Mouse (Mus musculus): Measurements from ENCODE around the gene Lrrc38. TPM values are rescaled to one million over a fixed set of nuclear protein-coding genes. Genes with fewer than 3 reads are reported as not detected.
"Not testable (repeated sequence)": the region's sequence is repeated elsewhere in the genome, so short reads cannot be mapped to it uniquely, and the experiment has no call there.

The Lrrc38 gene
- polyA plus RNA-seq, 1 experiment from 2014 or later, result not detected

- H3K9me3 ChIP-seq, result no peaks in the 10 kb centered on the region
- no peak overlapping the region for H3K9ac ChIP-seq
- peak; percentile 31; the same call in 1 of the 2 replicates for ATAC-seq (ENCODE audit: low FRiP score)
- no peak overlapping the region for H3K27ac ChIP-seq
- H3K27me3 ChIP-seq, result no peaks in the 10 kb centered on the region
- H3K4me1 ChIP-seq, result peaks cover 13% of the 10 kb centered on the region
- 3% methylated on average over 10 of the region's 10 CpGs for whole genome bisulfite sequencing
- peak overlapping the region; percentile 52 for H3K4me2 ChIP-seq
- no peaks in the 10 kb centered on the region for H3K36me3 ChIP-seq (replicated peaks)
- peak overlapping the region; percentile 19 for H3K4me3 ChIP-seq (replicated peaks)
Measured at GRCm38 (mm10) chr4:143325625-143325941, 24.0 kb upstream of the Lrrc38 start.

DNA sequence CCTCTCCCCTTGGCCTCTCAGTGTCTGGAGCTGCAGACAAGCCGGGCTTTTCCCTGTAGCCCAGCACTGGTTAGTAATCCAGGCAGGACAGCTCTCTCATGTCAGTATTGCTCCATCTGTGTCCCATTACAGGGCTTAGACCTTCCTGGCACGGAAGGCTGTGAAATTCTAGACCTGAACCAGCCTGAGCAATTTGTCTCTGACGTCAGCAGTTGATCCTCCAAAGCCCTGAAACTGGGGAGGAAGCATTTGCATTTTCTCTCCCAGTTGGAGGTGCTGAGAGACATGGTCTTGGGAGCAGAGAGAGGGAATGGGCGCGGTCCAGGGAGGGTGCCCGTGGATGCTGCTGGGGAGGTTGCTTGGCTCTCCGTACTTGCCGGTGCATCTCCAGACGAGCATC, 19.0 kb upstream of the Lrrc38 start:
- Histone ChIP-seq H3K4me1 (peaks cover 4% of the 10 kb centered on the region; the same call in 1 of the 2 replicates), H3K27ac (no peak overlapping the region), H3K9ac (no peak overlapping the region), H3K9me3 (no peaks in the 10 kb centered on the region), H3K36me3 (replicated peaks) (no peaks in the 10 kb centered on the region), H3K27me3 (no peaks in the 10 kb centered on the region), H3K4me2 (no peak overlapping the region), H3K4me3 (replicated peaks) (no peak overlapping the region)
- WGBS, result 47% methylated on average over 9 of the region's 9 CpGs
- no peak for ATAC-seq (ENCODE audit: low FRiP score)

GRCm38 (mm10) chr4:143331787-143332186, 17.8 kb upstream of the Lrrc38 start:
- no peak overlapping the region for H3K4me2 ChIP-seq
- no peaks in the 10 kb centered on the region for H3K27me3 ChIP-seq
- ATAC-seq (ENCODE audit: low FRiP score), result no peak
- 96% methylated on average over 1 of the region's 1 CpGs for WGBS
- H3K4me1 ChIP-seq, result peaks cover 4% of the 10 kb centered on the region; the same call in 1 of the 2 replicates
- no peaks in the 10 kb centered on the region for H3K9me3 ChIP-seq
- no peaks in the 10 kb centered on the region for H3K36me3 ChIP-seq (replicated peaks)
- H3K9ac ChIP-seq, result no peak overlapping the region
- H3K4me3 ChIP-seq (replicated peaks), result no peak overlapping the region
- H3K27ac ChIP-seq, result no peak overlapping the region

DNA sequence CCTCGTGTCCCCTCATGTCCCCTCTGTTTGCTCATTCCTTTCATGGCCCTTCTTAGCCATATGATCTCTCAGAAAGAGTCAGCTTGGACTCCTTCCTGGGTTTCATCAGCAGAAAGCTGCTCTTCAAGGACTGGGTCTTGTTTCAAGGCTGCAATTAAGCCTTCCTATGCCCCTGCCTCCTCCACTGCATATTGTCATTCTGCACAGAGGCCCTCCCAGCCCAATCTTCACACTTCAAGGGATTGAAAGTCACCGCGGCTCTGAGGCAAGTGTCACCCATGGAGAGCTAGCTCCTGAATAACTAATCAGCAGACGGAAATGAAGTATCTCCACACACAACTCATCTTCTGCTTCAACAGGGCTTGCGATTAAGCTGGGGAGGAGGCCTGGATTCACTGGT, 15.4 kb upstream of the Lrrc38 start:
- Histone ChIP-seq H3K27ac (no peak overlapping the region), H3K4me2 (no peak overlapping the region), H3K4me3 (replicated peaks) (no peak overlapping the region), H3K9ac (no peak overlapping the region), H3K9me3 (no peaks in the 10 kb centered on the region), H3K4me1 (peaks cover 4% of the 10 kb centered on the region; the same call in 1 of the 2 replicates), H3K27me3 (no peaks in the 10 kb centered on the region), H3K36me3 (replicated peaks) (no peaks in the 10 kb centered on the region)
- WGBS, result 59% methylated on average over 5 of the region's 5 CpGs
- no peak for ATAC-seq (ENCODE audit: low FRiP score)

- Histone ChIP-seq H3K36me3 (replicated peaks) (no peaks in the 10 kb centered on the region), H3K4me1 (peaks cover 4% of the 10 kb centered on the region; the same call in 1 of the 2 replicates), H3K9me3 (no peaks in the 10 kb centered on the region), H3K27me3 (no peaks in the 10 kb centered on the region), H3K4me3 (replicated peaks) (no peak overlapping the region), H3K9ac (no peak overlapping the region), H3K4me2 (no peak overlapping the region), H3K27ac (no peak overlapping the region)
- ATAC-seq (ENCODE audit: low FRiP score), result no peak
- 92% methylated on average over 17 of the region's 17 CpGs for WGBS
Measured at GRCm38 (mm10) chr4:143334995-143335394, 14.6 kb upstream of the Lrrc38 start.

DNA sequence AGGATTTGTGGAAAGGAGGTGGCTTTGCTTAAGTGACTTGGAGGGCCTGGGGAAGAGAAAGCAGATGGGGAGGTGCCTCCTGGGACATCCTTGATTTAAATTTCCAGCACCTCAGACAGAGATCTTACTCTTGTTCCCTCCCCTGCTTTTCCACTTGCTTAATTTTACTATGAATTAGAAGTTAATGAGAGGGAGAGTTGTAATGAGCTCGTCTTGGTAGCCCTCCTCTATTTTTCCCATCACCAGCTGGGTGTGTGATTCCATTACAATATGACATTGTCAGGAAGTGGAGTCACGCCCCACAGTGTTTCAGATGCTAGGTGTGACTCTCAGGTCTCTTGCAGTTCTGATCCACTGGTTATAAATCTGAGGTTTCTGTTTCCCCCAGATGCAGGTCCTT, 13.5 kb upstream of the Lrrc38 start:
- no peaks in the 10 kb centered on the region for H3K27me3 ChIP-seq
- H3K36me3 ChIP-seq (replicated peaks), result no peaks in the 10 kb centered on the region
- H3K4me2 ChIP-seq, result no peak overlapping the region
- no peak overlapping the region for H3K4me3 ChIP-seq (replicated peaks)
- H3K9ac ChIP-seq, result no peak overlapping the region
- 48% methylated on average over 2 of the region's 2 CpGs for WGBS
- H3K27ac ChIP-seq, result no peak overlapping the region
- H3K9me3 ChIP-seq, result no peaks in the 10 kb centered on the region
- H3K4me1 ChIP-seq, result no peaks in the 10 kb centered on the region
- ATAC-seq (ENCODE audit: low FRiP score), result no peak

DNA sequence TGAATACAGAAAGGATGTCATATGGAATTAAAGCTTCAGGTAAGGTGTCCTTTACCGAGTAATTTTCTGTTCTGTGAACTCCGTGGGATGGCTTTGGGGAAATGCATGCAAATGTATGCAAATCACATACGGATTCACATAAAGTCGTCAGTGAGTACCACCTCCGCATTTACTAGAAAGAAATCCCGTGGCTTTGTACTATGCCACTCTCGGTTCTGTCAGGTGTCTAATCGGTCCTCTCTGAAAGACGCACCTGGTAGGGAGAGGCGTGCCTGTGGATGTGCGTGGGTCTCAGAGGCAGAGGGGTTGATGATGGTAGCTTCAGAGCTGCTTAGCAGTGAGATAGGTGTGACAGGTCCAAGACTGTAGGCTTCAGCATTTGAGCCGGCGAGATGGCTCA, 9.7 kb upstream of the Lrrc38 start:
- no peak overlapping the region for H3K4me3 ChIP-seq (replicated peaks)
- 81% methylated on average over 13 of the region's 13 CpGs for WGBS
- no peaks in the 10 kb centered on the region for H3K9me3 ChIP-seq
- H3K27ac ChIP-seq, result no peak overlapping the region
- H3K36me3 ChIP-seq (replicated peaks), result no peaks in the 10 kb centered on the region
- no peak overlapping the region for H3K4me2 ChIP-seq
- ATAC-seq (ENCODE audit: low FRiP score), result no peak
- H3K9ac ChIP-seq, result no peak overlapping the region
- H3K27me3 ChIP-seq, result 0 out of 2 replicates have a peak, but pooled peaks cover 2% of the 10 kb centered on the region
- no peaks in the 10 kb centered on the region for H3K4me1 ChIP-seq

- 84% methylated on average over 7 of the region's 7 CpGs for WGBS
- Histone ChIP-seq H3K27me3 (0 out of 2 replicates have a peak, but pooled peaks cover 3% of the 10 kb centered on the region), H3K9me3 (no peaks in the 10 kb centered on the region), H3K27ac (no peak overlapping the region), H3K9ac (no peak overlapping the region), H3K4me1 (no peaks in the 10 kb centered on the region), H3K36me3 (replicated peaks) (no peaks in the 10 kb centered on the region), H3K4me3 (replicated peaks) (no peak overlapping the region), H3K4me2 (no peak overlapping the region)
- ATAC-seq (ENCODE audit: low FRiP score), result no peak
Measured at GRCm38 (mm10) chr4:143341470-143341869, 8.1 kb upstream of the Lrrc38 start.

- H3K9ac ChIP-seq; H3K9me3 ChIP-seq; H3K4me3 ChIP-seq (replicated peaks); H3K4me2 ChIP-seq; H3K27ac ChIP-seq; ATAC-seq (ENCODE audit: low FRiP score); H3K36me3 ChIP-seq (replicated peaks): not testable (repeated sequence)
- peaks cover 35% of the 10 kb centered on the region for H3K27me3 ChIP-seq
- WGBS, result 88% methylated on average over 5 of the region's 5 CpGs
- H3K4me1 ChIP-seq, result peaks cover 12% of the 10 kb centered on the region
Measured at GRCm38 (mm10) chr4:143345491-143345890, 4.1 kb upstream of the Lrrc38 start.

GRCm38 (mm10) chr4:143348678-143349077, 879 bp upstream of the Lrrc38 start:
- no peak overlapping the region for H3K4me3 ChIP-seq (replicated peaks)
- H3K4me2 ChIP-seq, result no peak overlapping the region
- no peaks in the 10 kb centered on the region for H3K36me3 ChIP-seq (replicated peaks)
- no peak for ATAC-seq (ENCODE audit: low FRiP score)
- peaks cover 14% of the 10 kb centered on the region for H3K4me1 ChIP-seq
- H3K9me3 ChIP-seq, result no peaks in the 10 kb centered on the region
- WGBS, result 25% methylated on average over 5 of the region's 5 CpGs
- peaks cover 59% of the 10 kb centered on the region for H3K27me3 ChIP-seq
- no peak overlapping the region for H3K9ac ChIP-seq
- no peak overlapping the region for H3K27ac ChIP-seq

GRCm38 (mm10) chr4:143350047-143351015, 774 bp downstream of the Lrrc38 start:
- 3% methylated on average over 71 of the region's 72 CpGs for WGBS
- peak overlapping the region; percentile 53 for H3K9ac ChIP-seq
- no peaks in the 10 kb centered on the region for H3K9me3 ChIP-seq
- no peaks in the 10 kb centered on the region for H3K36me3 ChIP-seq (replicated peaks)
- peaks cover 57% of the 10 kb centered on the region for H3K27me3 ChIP-seq
- 0 out of 2 replicates have a peak, but pooled peaks have one; percentile 23 for ATAC-seq (ENCODE audit: low FRiP score)
- peaks cover 14% of the 10 kb centered on the region for H3K4me1 ChIP-seq
- no peak overlapping the region for H3K27ac ChIP-seq
- H3K4me3 ChIP-seq (replicated peaks), result peak overlapping the region; percentile 48
- peak overlapping the region; percentile 91 for H3K4me2 ChIP-seq

DNA sequence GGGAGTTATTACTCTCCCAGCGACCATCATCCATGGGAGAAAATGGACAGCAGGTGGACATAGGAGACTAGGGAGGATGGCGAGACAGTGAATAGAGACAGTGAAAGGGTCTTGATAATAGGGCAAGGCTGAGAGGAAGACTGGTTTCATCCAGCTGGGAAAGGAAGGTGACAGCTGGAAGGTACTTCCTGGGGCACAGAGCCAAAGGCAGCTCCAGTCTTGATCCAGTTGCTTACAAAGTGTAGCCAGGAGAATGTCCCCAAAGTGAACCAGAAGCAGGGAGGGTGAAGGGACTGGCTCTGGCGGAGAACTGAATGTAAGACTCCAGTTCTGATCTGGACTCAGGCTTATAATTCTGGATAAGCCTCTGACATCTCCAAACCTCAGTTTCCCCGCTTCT, 2.7 kb downstream of the Lrrc38 start:
- Histone ChIP-seq H3K4me1 (peaks cover 14% of the 10 kb centered on the region), H3K9me3 (no peaks in the 10 kb centered on the region), H3K27me3 (peaks cover 56% of the 10 kb centered on the region), H3K4me3 (replicated peaks) (no peak overlapping the region), H3K9ac (no peak overlapping the region), H3K27ac (no peak overlapping the region), H3K36me3 (replicated peaks) (no peaks in the 10 kb centered on the region), H3K4me2 (no peak overlapping the region)
- ATAC-seq (ENCODE audit: low FRiP score), result no peak
- 81% methylated on average over 4 of the region's 4 CpGs for WGBS

DNA sequence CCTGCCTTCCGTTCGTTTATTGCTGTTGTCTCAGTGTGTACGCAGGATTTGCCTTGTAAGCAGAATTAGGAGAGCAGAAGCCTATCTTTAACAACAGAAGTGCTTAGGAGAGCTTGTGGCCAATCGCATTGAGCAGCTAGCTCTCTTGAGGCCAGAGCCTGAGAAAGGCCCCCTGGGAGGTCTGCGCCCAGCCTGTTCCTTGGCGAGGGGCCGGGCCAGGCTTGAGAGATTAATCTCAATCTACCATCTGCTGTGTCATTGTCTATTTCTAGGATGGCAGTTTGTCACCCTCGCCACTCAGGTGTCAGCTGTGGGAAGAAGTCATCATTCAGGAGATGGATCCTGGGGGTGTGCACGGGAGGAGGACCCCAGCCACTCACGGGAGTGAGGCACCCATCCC, 12.0 kb downstream of the Lrrc38 start:
- ATAC-seq (ENCODE audit: low FRiP score), result no peak
- no peak overlapping the region for H3K9ac ChIP-seq
- H3K9me3 ChIP-seq, result no peaks in the 10 kb centered on the region
- H3K4me2 ChIP-seq, result no peak overlapping the region
- no peak overlapping the region for H3K4me3 ChIP-seq (replicated peaks)
- H3K27me3 ChIP-seq, result peaks cover 3% of the 10 kb centered on the region
- H3K36me3 ChIP-seq (replicated peaks), result no peaks in the 10 kb centered on the region
- WGBS, result 72% methylated on average over 10 of the region's 10 CpGs
- peaks cover 3% of the 10 kb centered on the region for H3K4me1 ChIP-seq
- H3K27ac ChIP-seq, result no peak overlapping the region
